Comparison of ENCODE assay signal across 17 mouse cellular contexts in the genomic region with DNA sequence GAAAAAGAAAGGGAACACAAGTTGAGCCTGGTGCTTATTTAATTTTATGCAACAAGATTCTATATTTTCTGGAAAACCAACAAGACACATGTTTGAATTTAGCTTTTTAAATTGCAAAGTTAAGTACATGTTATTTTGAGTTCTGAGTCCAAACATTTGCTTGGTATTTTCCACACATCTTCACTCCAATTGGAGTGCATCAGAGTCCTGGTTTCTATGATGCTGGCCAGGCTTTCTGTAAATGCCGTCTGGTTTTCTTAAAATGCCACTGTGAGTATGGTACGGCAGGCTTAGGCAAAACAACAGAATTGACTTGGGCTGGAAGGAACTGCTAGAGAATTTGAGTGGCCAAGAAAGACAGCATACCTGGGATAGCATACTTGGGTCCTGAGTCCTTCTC.
A peak's percentile ranks its signal among the peaks of the same experiment; 100 is the strongest.
DNase-seq lines count a peak whose midpoint lies in the region; TF ChIP-seq lines count a peak whose summit lies in the region.
"Had no signal": no experiment of that assay in that cellular context is flagged by ENCODE, and none has a peak within 500 bp of the region (broad histone marks: within the 10 kb centered on the region; RNA-seq: fewer than 3 reads in every experiment).

No protein-coding gene starts in this region.

- no peaks in the 10 kb centered on the region for H3K36me3 ChIP-seq in heart, embryonic 10.5 days
- H3K36me3 ChIP-seq: heart, embryonic 13.5 days; hindbrain, embryonic 15.5 days had no signal

- 69% methylated on average over 2 of the region's 2 CpGs for WGBS in heart, embryonic 10.5 days

- no peak overlapping the region for H3K4me3 ChIP-seq in left cerebral cortex, adult 2 months
- H3K4me3 ChIP-seq in heart, embryonic 10.5 days, result no peak overlapping the region
- H3K4me3 ChIP-seq: heart, embryonic 13.5 days; hindbrain, embryonic 15.5 days had no signal

- peak; percentile 2 to 14 for DNase-seq in frontal cortex, postnatal 36 days (ENCODE audit: low spot score in 2 of 2)
- DNase-seq in frontal cortex, postnatal 25 days (ENCODE audit: low spot score in 2 of 2), result no peak
- peak; percentile 18 for DNase-seq in left cerebral cortex, adult 11 months (ENCODE audit: low spot score)
- DNase-seq in left cerebral cortex, adult 2 months (ENCODE audit: extremely low spot score in 1 of 2, low spot score in 2 of 2), result no peak
- peak; percentile 66 for DNase-seq in brain, adult 2 months (ENCODE audit: low read depth, low spot score)
- DNase-seq in brain, embryonic 18.5 days (ENCODE audit: low read depth, low spot score), result peak; percentile 22
- no peak for DNase-seq in kidney, postnatal 14 days
- no peak for DNase-seq in heart, embryonic 10.5 days (ENCODE audit: low spot score)
- DNase-seq: adrenal gland, adult 2 months; adrenal gland, postnatal 25 days; cerebellum, adult 11 months; cerebellum, adult 9-10 months; cerebellum, postnatal 25 days; gastrocnemius, postnatal 14 days; heart, postnatal 36 days had no signal

- TF ChIP-seq CTCF in left cerebral cortex, adult 2 months (IDR thresholded peaks at IDR 0.05), result no peak

- H3K27me3 ChIP-seq in heart, embryonic 10.5 days (ENCODE audit: insufficient read depth, poor library complexity, severe bottlenecking), result no peaks in the 10 kb centered on the region
- H3K27me3 ChIP-seq: heart, embryonic 13.5 days; hindbrain, embryonic 15.5 days had no signal

- intact Hi-C loops in left cerebral cortex, adult 2 months (cut with DNase I), result no loop called here

- no peak overlapping the region for H3K27ac ChIP-seq in left cerebral cortex, adult 2 months
- no peak overlapping the region for H3K27ac ChIP-seq in heart, embryonic 10.5 days
- H3K27ac ChIP-seq: heart, embryonic 13.5 days; hindbrain, embryonic 15.5 days had no signal

- no peaks in the 10 kb centered on the region for H3K4me1 ChIP-seq in heart, embryonic 10.5 days
- H3K4me1 ChIP-seq: heart, embryonic 13.5 days; hindbrain, embryonic 15.5 days had no signal

- H3K9me3 ChIP-seq in heart, embryonic 10.5 days, result no peaks in the 10 kb centered on the region
- H3K9me3 ChIP-seq: heart, embryonic 13.5 days; hindbrain, embryonic 15.5 days had no signal

Comparison
In these comparisons a context has a peak if more than half of its experiments do, and no peak if none do; other contexts are left out.
1. DNase-seq: peak in frontal cortex, postnatal 36 days (2 of 2), left cerebral cortex, adult 11 months (single experiment), brain, adult 2 months (single experiment) and brain, embryonic 18.5 days (single experiment); none in frontal cortex, postnatal 25 days (0 of 2), left cerebral cortex, adult 2 months (0 of 2), kidney, postnatal 14 days (single experiment) and heart, embryonic 10.5 days (single experiment).